Mouse (Mus musculus) A20 (cell line): Measurements from ENCODE around the gene Mroh2a.

Experiments used
- DNase-seq: peaks from one replicate; pipeline ENCODE4 v3.0.0-alpha.2; 2011; ENCODE audit warnings: low read depth, low spot score

Mroh2a gene

GRCm38 (mm10) chr1:88226670-88227379, at the start of gene Mroh2a:
Gene Mroh2a (plus strand): TSS chr1:88226986.
- no peak for DNase-seq

- no peak for DNase-seq
Measured at GRCm38 (mm10) chr1:88179657-88180056, 47.1 kb upstream of the Mroh2a start.

GRCm38 (mm10) chr1:88186325-88186935, 40.4 kb upstream of the Mroh2a start:
- no peak for DNase-seq

- DNase-seq, result no peak
Measured at GRCm38 (mm10) chr1:88192136-88192535, 34.6 kb upstream of the Mroh2a start.

- DNase-seq, result no peak
Measured at GRCm38 (mm10) chr1:88195687-88196086, 31.1 kb upstream of the Mroh2a start.

GRCm38 (mm10) chr1:88197443-88197842, 29.3 kb upstream of the Mroh2a start:
- no peak for DNase-seq

- no peak for DNase-seq
Measured at GRCm38 (mm10) chr1:88199996-88200395, 26.8 kb upstream of the Mroh2a start.

GRCm38 (mm10) chr1:88200456-88200855, 26.3 kb upstream of the Mroh2a start, which contains the start of gene Ugt1a2:
Gene Ugt1a2 (plus strand): TSS chr1:88200601.
- no peak for DNase-seq

- DNase-seq, result no peak
Measured at GRCm38 (mm10) chr1:88205294-88205922, 21.4 kb upstream of the Mroh2a start, which contains the start of gene Dnajb3. Gene Dnajb3 (minus strand): TSS chr1:88205782.

- DNase-seq, result no peak
Measured at GRCm38 (mm10) chr1:88206843-88207479, 19.8 kb upstream of the Mroh2a start.

GRCm38 (mm10) chr1:88211812-88212211, 15.0 kb upstream of the Mroh2a start, which contains the start of gene Ugt1a1:
Gene Ugt1a1 (plus strand): TSS chr1:88211959.
- DNase-seq, result peak; percentile 13

GRCm38 (mm10) chr1:88212341-88213045, 14.3 kb upstream of the Mroh2a start:
- DNase-seq, result peak; percentile 16

- DNase-seq, result no peak
Measured at GRCm38 (mm10) chr1:88213061-88213460, 13.7 kb upstream of the Mroh2a start.

GRCm38 (mm10) chr1:88213766-88214461, 12.9 kb upstream of the Mroh2a start:
- DNase-seq, result peak; percentile 9

- peak; percentile 18 for DNase-seq
Measured at GRCm38 (mm10) chr1:88214462-88214952, 12.3 kb upstream of the Mroh2a start.

GRCm38 (mm10) chr1:88215466-88216380, 11.1 kb upstream of the Mroh2a start:
- DNase-seq, result peak; percentile 5

- no peak for DNase-seq
Measured at GRCm38 (mm10) chr1:88216551-88216950, 10.2 kb upstream of the Mroh2a start.

- no peak for DNase-seq
Measured at GRCm38 (mm10) chr1:88217144-88217543, 9.6 kb upstream of the Mroh2a start.

- DNase-seq, result no peak
Measured at GRCm38 (mm10) chr1:88217576-88217975, 9.2 kb upstream of the Mroh2a start.

- peak; percentile 9 for DNase-seq
Measured at GRCm38 (mm10) chr1:88218051-88218450, 8.7 kb upstream of the Mroh2a start.
